Mouse (Mus musculus) adrenal gland, postnatal 36 days (tissue): Measurements from ENCODE around the gene Tomm40l. TPM values are rescaled to one million over a fixed set of nuclear protein-coding genes. Genes with fewer than 3 reads are reported as not detected.

ENCODE experiments used
- DNase-seq, 2 experiments: peaks; one replicate each; pipeline ENCODE4 v3.0.0; 2021; ENCODE audit warnings: mixed read lengths in 1 of 2
- total RNA-seq, 2 experiments: library from RNA; stranded (reverse); gene quantifications; 2 replicates each; pipeline ENCODE4 v1.2.3; 2021

Gene Tomm40l
- total RNA-seq, 2 experiments from 2014 or later, result 51.4 to 65.3 TPM

DNA sequence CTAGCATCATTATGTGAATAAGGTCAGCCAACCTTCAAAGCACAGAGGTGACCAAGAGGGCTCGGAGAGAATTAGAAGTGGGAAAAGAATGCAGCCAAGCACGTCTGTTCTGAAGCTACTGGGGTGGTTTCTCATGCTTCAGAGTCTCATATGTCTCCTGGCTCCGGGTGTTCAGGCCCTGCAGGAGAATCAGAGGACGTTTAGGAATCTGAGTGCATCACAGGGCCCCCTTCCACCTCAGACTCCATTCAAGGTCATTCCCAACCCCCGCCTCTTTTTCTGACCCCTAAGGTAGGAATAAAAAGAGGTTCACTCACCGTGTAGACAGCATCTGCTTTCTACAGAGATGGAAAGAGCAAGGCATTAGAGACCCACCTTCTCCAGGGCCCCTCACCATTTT, 7.4 kb upstream of the Tomm40l start:
- no peak for DNase-seq

DNA sequence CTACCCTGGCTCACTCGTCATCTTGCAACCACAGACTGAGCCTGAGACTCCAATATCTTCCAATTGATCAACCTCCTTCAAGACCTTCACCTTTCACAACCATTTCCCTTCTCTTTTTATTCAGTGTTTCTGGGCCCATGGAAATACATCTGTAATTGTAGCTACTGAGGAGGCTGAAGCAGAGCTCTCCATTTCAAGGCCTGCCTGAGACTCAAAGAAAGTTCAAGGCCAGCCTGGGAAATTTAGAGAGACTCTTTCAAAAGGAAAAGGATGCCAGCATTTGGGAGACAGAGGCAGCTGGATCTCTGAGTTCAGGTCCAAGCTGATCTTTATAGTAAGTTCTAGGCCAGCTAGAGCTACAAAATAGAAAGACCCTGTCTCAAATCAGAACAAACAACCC, 5.6 kb upstream of the Tomm40l start:
- DNase-seq, result peak in 1 of 2 experiments; percentile 28

DNA sequence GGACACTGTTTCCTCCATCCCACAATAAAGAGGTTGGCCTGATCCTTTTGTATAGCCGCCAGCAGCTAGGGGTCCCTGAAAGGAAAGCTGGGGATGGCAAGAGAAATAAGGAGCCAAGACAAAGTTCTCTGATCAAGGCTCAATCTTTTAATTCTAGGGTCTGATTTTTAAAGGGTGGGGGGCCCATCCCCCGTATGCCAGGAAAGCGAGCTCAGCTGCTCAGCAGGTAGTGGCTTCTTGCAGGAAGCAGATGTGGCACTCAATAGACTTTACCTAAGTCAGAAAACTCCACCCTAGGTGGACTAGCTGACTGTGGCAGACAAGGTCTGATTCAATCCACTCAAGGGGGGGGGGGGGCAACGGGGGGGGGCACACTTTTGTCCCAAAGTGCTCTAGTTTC, 4.5 kb upstream of the Tomm40l start:
- DNase-seq, result no peak

- no peak for DNase-seq
Measured at GRCm38 (mm10) chr1:171224857-171225256, 2.5 kb upstream of the Tomm40l start, which contains the start of gene Apoa2. Gene Apoa2, plus strand, starts transcription at chr1:171225054.

- DNase-seq, result peak; percentile 76 to 80
Measured at GRCm38 (mm10) chr1:171223796-171224195, 1.5 kb upstream of the Tomm40l start.

GRCm38 (mm10) chr1:171223168-171223567, 854 bp upstream of the Tomm40l start:
- DNase-seq, result no peak

GRCm38 (mm10) chr1:171221281-171222193, 777 bp downstream of the Tomm40l start:
- DNase-seq, result peak; percentile 27 to 35

DNA sequence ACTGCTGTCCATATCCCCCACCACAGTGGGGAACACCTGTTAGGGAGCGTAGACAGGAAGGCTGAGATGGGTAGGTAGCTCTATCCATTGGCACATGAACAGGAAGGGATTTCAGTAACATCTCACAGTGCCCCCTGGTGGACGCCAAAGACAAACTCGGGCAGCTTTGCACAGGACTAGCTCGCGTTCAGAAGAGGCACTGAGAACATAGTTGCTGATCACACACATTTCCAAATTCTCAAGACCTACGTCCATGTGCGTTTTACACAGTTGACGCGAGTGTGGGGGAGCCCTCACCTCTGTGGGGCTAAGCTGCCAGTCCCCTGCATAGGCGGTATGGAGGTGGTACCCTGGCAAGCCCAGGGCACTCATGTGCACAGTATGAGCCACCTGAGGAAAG, 1.4 kb downstream of the Tomm40l start:
- peak; percentile 88 to 92 for DNase-seq

- no peak for DNase-seq
Measured at GRCm38 (mm10) chr1:171216241-171216955, 5.9 kb downstream of the Tomm40l start.

GRCm38 (mm10) chr1:171213801-171214496, 8.4 kb downstream of the Tomm40l start, which contains the start of gene Nr1i3:
Gene Nr1i3, plus strand, starts transcription at chr1:171213970.
- no peak for DNase-seq

DNA sequence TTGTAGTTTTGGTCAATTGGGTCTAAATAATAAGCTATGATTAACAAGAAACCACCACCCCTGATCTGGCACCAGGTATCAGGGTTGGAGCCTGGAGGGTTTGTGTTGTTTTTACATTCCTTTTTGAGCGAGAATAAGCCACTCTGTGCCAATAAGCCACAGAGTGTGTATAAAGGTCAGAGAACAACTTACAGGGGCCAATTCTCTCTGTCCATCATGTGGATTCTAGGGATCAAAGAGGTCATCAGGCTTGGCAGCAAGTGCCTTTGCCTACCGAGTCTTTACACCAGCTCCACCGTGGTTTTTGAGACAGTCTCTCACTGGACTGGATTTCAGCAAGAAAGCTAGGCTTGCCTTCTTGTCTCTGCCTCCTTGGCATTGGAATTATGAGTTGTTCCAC, 9.5 kb downstream of the Tomm40l start:
- DNase-seq, result no peak

DNA sequence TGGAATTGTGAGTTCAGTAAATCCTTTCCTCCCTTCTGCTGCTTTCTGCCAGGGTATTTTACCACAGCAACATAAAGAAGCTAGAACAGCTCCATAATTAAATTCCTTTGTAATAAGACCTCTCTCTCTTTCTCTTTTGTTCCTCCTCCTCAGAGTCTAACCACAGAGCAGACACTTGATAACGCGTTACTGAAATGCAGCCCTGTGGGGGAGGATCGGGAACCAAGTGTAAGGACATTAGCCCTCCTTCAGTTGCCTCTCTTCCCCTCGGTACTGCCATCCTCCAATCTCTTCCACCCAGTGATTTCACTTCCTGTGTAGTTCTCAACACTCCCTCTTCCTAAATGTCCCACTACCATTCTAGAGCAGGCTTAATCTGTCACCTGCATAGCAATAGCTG, 12.9 kb downstream of the Tomm40l start:
- no peak for DNase-seq

- no peak for DNase-seq
Measured at GRCm38 (mm10) chr1:171205704-171206493, 16.4 kb downstream of the Tomm40l start.

DNA sequence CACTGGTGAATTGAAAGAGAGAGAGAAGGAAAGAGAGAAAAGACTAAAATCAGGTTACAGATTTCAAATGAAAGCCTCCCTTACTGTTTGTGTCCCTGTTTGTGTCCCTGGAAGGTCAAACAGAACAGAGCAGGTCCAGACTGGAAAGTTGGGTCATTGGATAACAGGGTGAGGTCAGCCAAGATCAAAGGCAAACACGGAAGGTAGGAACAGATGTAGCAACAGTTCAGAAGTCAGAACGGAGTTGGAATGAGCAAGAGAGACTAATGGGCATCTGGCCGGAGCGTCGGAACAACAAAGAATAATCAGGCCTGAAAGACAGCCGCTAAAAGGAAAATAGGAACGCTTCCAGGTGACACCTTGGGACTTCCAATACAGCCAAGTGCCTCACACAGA, 18.1 kb downstream of the Tomm40l start:
- DNase-seq, result no peak

DNA sequence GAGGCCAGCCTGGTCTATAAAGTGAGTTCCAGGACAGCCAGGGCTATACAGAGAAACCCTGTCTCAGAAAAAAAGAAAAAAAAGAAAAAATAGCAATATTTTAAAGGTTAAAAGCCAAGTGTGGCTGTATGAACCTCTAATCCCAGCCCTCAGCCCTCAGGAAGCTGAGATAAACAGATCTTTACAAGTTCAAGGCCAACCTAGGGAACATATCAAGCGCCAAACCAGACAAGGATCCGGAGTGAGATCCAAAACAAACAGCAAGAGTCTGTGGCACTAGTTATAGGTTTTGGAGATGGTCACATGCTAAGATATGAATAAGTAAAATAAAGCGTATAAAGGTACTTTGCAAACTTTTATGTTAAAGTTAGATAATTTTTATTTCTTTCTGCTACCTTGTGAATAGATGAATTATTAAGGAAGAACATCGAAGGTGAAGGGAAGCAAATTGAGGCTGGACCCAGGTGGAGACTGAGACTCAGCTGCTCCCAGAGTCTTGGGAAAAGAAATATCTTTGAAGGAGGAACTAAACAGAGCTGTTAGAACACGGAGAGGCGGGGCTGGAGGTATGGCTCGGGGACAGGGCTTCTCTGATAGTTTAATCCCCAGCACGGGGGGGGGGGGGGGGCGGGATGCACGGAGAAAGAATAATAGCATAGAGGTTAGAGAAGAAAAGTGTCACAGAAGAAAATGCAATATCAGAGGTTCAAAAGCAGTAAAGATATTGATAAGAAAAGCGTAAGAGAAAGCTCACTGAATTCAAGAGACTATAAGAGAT, 18.7 kb downstream of the Tomm40l start:
- no peak for DNase-seq

- DNase-seq, result no peak
Measured at GRCm38 (mm10) chr1:171200769-171201168, 21.5 kb downstream of the Tomm40l start.

DNA sequence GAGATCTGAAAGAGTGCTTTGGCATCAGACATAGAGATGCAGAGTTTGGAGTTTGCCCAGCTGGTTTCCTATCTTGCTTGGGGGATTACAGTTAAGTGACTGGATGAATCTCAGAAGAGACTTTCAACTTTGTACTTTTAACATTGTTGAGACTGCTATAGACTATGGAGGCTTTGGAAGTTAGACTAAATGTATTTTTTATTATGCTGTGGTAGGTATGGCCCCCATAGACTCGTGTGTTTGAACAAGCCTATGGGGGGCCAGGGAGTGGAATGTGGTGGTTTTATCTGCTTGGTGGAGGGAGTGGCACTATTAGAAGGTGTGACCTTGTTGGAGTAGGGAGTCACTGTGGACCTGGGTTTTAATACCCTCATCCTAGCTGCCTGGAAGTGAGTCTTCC, 22.8 kb downstream of the Tomm40l start:
- no peak for DNase-seq

GRCm38 (mm10) chr1:171195887-171196397, 26.4 kb downstream of the Tomm40l start, which contains the start of gene Pcp4l1:
Gene Pcp4l1, minus strand, starts transcription at chr1:171196268.
- peak; percentile 77 to 80 for DNase-seq

DNA sequence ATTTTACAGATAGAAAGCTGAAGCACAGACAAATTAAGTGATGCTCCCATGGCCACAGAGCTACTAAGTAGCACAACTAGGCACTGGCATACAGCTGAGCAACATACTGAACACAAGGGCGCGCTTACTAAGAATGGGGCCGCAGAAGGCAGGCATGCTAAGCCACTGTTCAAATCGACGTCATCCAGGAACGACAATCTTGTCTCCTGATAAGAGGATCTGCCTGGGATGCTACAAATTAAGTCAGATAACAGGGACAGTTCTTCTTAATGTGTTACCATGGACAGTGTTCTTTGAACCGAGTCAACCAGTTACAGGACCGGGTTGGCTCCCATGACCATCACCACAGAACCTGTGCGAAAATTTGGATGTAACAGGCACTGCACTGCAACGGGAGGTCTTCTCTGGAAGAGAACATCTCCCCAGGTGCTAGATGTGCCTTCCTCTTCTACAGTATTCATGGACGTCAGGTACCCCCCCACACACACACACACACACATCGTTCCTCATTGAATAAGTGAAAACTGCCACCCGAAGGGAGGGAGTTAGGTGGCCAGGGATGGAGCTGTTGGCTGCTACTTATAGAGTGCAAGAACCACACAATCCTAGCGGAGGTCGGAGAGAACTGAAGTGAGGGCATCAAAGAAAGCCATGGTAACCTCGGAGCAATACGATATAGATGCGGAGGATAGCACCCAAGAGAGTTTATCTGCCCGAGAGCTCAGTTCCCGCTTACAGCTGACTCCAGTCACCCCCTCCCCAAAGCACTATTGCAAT, 27.1 kb downstream of the Tomm40l start:
- no peak for DNase-seq
